Mouse (Mus musculus) ES-E14 (cell line): ENCODE measurements at regions not wholly inside any gene's neighbourhood (a gene's known extent, or its start where the extent isn't known, plus 50 kb on each side); places are given as distances from the start of the nearest gene placed in this dataset.

ENCODE experiments used
- CHD2 ChIP-seq: IDR thresholded peaks from 2 replicates; pipeline ENCODE4 v1.6.1; 2014; ENCODE audit warnings: mild to moderate bottlenecking, low read depth, low read length, inconsistent platforms
- HCFC1 ChIP-seq: IDR thresholded peaks from 2 replicates; pipeline ENCODE4 v1.6.1; 2012; ENCODE audit warnings: low read length, inconsistent platforms, borderline replicate concordance; ENCODE audit not compliant: insufficient read depth
- MAFK ChIP-seq: IDR thresholded peaks from 2 replicates; pipeline ENCODE4 v1.6.1; 2014; ENCODE audit warnings: mild to moderate bottlenecking, low read depth, low read length, inconsistent platforms; ENCODE audit not compliant: insufficient read depth

- TF ChIP-seq HCFC1 (no peak), CHD2 (no peak), MAFK (no peak)
These were observed 297.4 kb downstream of the Kcnj2 start for GRCm38 (mm10) chr11:111363363-111363762.
